Mouse (Mus musculus) embryonic fibroblast, embryonic 13.5 days (primary cell): ENCODE results near the gene Rasgef1b.

Source experiments
- CTCF ChIP-seq: IDR thresholded peaks from 2 replicates; pipeline ENCODE4 v1.5.1; 2011; ENCODE audit warnings: mild to moderate bottlenecking, control low read depth, low read length, moderate library complexity, borderline replicate concordance; ENCODE audit not compliant: insufficient read depth
- POLR2A ChIP-seq: IDR thresholded peaks from 2 replicates; pipeline ENCODE4 v1.6.1; 2011; ENCODE audit warnings: low read depth, mild to moderate bottlenecking, control low read depth, low read length, moderate library complexity

DNA sequence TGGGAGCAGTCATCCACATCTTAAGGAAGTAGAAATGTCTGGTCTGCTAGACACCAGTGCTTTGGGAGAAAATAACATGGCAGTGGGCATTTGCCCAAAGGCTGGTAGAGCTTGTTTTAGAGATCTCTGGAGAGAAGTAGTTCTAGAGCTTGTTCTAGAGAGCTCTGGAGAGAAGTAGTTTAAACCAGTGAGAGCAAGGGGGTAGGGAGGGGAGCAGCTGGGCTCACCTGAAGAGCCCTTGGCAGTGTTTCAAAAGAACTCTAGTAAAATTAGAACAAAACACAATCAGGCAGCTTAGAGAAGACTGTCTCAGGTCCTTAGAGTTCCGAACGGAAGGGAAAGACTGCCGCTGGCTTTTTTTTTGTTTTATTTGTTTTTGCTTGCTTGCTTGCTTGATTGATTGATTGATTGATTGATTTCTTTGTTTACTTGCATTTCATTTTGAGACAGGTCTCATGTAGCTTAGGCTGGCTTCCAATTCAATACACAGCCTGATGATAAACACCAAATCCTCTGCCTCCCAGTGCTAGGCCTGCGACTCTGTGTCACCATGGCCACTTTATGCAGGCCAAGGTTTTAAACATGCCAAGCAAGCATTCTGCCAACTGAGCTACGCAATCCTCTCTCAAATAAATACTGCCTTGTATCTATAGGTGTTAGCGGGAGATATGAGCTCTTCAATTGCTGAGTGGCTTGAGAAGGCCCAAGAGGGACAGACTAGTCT lies 466.5 kb downstream of the Rasgef1b start:
- TF ChIP-seq CTCF = no peak
- TF ChIP-seq POLR2A = no peak
